Mouse (Mus musculus): Measurements from ENCODE around the gene Igfbp3.

GRCm38 (mm10) chr11:7215703-7216102 is 2.0 kb upstream of the Igfbp3 start:
- peak; percentile 58 for TF ChIP-seq CTCF (conservative IDR thresholded peaks at IDR 0.05; ENCODE audit: insufficient read depth, insufficient read length, low read depth, low read length)
- TF ChIP-seq POLR2A (IDR thresholded peaks at IDR 0.05; ENCODE audit: low read depth, low read length): no peak

All from kidney, adult 2 months (tissue).